23 mouse cellular contexts compared by ENCODE assay signal in the genomic region with DNA sequence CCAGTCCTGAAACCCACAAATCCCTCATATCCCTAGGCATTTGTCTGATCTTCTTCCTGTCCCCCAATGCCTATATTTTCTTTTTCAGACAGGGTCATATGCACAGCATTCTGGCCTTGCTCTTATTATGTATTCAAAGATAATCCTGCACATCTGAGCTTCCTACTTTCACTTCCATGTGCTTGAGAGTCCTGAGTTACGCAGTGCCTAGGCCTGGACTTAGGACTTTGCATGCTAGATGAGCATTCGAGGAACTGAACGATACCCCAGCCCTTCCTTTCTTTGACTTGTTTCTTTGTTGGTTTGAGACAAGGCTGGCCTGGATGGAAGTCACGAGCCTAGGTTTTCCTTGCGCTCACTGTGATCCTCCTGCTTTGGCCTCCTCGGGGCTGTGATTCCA. TPM values are rescaled to one million over a fixed set of nuclear protein-coding genes. Genes with fewer than 3 reads are reported as not detected.
DNase-seq lines count a peak whose midpoint lies in the region; ATAC-seq and TF ChIP-seq lines count a peak whose summit lies in the region.
"Had no signal": no experiment of that assay in that cellular context is flagged by ENCODE, and none has a peak within 500 bp of the region (broad histone marks: within the 10 kb centered on the region; RNA-seq: fewer than 3 reads in every experiment).

No protein-coding gene starts in this region.

- dilution Hi-C loops in CH12.LX (cut with MboI; ENCODE audit: extremely low pct_ligation_motif_present, extremely low pct_unique_long_range_greater_than_20kb, low sequenced_read_pairs), result no loop called here

- no peaks in the 10 kb centered on the region for H3K9me3 ChIP-seq in CH12.LX (replicated peaks; ENCODE audit: low read length)
- H3K9me3 ChIP-seq: G1E had no signal

- H3K27ac ChIP-seq in CH12.LX (ENCODE audit: insufficient read depth, low read depth), result no peak overlapping the region
- H3K27ac ChIP-seq in cerebellum, adult 2 months (ENCODE audit: insufficient read depth, low read length), result no peak overlapping the region

- no peak for TF ChIP-seq CTCF in CH12.LX (conservative IDR thresholded peaks at IDR 0.05 in 1 of 2, IDR thresholded peaks at IDR 0.05 in 1 of 2; ENCODE audit: low read depth in 2 of 2, low read length in 2 of 2)
- no peak for TF ChIP-seq CTCF in cerebellum, adult 2 months (IDR thresholded peaks at IDR 0.05; ENCODE audit: borderline replicate concordance, insufficient read depth, low read depth, low read length)

- TF ChIP-seq EP300 in CH12.LX (IDR thresholded peaks at IDR 0.05; ENCODE audit: low read length), result no peak

- no peak for TF ChIP-seq RAD21 in CH12.LX (IDR thresholded peaks at IDR 0.05; ENCODE audit: low read depth, low read length)

- H3K4me2 ChIP-seq in CH12.LX (ENCODE audit: insufficient read depth, low read depth, poor library complexity, severe bottlenecking), result no peak overlapping the region

- no peak overlapping the region for H3K9ac ChIP-seq in CH12.LX (ENCODE audit: insufficient read depth, low read depth)

- TF ChIP-seq POLR2A in CH12.LX (IDR thresholded peaks at IDR 0.05; ENCODE audit: low read depth, low read length), result no peak
- no peak for TF ChIP-seq POLR2A in cerebellum, adult 2 months (IDR thresholded peaks at IDR 0.05; ENCODE audit: borderline replicate concordance, insufficient read depth, low read length)

- WGBS in cerebellum, adult 2 months, result 92% methylated on average over 6 of the region's 6 CpGs

- ATAC-seq in granulocyte monocyte progenitor cell, adult 5-6 weeks (replicated peaks; ENCODE audit: poor library complexity, severe bottlenecking), result peak; percentile 73
- ATAC-seq in megakaryocyte, adult 5-6 weeks (ENCODE audit: poor library complexity, severe bottlenecking), result peak; percentile 59; the same call in 1 of the 2 replicates
- peak; percentile 46; the same call in 1 of the 2 replicates for ATAC-seq in megakaryocyte progenitor cell, adult 5-6 weeks (replicated peaks; ENCODE audit: poor library complexity)
- ATAC-seq: activated CD4-positive, CD25-positive, alpha-beta regulatory T cell, adult 4 months; CD4-positive, CD25-positive, alpha-beta regulatory T cell, adult 4 months; Patski had no signal

- no peaks in the 10 kb centered on the region for H3K36me3 ChIP-seq in CH12.LX (replicated peaks in 1 of 2; ENCODE audit: control insufficient read depth in 1 of 2, insufficient read depth in 1 of 2, low read length in 1 of 2)
- H3K36me3 ChIP-seq: G1E had no signal

- no peak overlapping the region for H3K4me3 ChIP-seq in CH12.LX (replicated peaks in 1 of 3; ENCODE audit: low read depth in 2 of 3, low read length in 2 of 3, poor library complexity in 1 of 3)
- H3K4me3 ChIP-seq in cerebellum, adult 2 months (replicated peaks; ENCODE audit: insufficient read depth, low read depth, low read length), result no peak overlapping the region

- H3K79me2 ChIP-seq in CH12.LX (replicated peaks; ENCODE audit: control insufficient read depth, extremely low read depth, insufficient read depth, poor library complexity, severe bottlenecking), result no peaks in the 10 kb centered on the region

- H3K27me3 ChIP-seq in CH12.LX (replicated peaks), result no peaks in the 10 kb centered on the region
- no peaks in the 10 kb centered on the region for H3K27me3 ChIP-seq in cerebellum, adult 2 months (ENCODE audit: control insufficient read depth, insufficient read depth, low read length)

- in situ Hi-C loops in CH12.LX (cut with MboI; ENCODE audit: low pct_ligation_motif_present, low pct_unique_long_range_greater_than_20kb, low sequenced_read_pairs), result no loop called here

- peak; percentile 1 for DNase-seq in CH12.LX (ENCODE audit: extremely low read depth)
- DNase-seq in cerebellum, adult 2 months, result no peak
- no peak for DNase-seq in lung, adult 18-20 months
- DNase-seq in spleen, adult 12 weeks (ENCODE audit: low spot score), result no peak
- no peak for DNase-seq in cerebellum, adult 11-12 months
- DNase-seq: adrenal gland, adult 2 months; adrenal gland, adult 8-10 months; adrenal gland, postnatal 10 days; adrenal gland, postnatal 14 days; adrenal gland, postnatal 25 days; adrenal gland, postnatal 36 days; B cell, adult 2 months; cerebellum, adult 11 months; cerebellum, adult 18-20 months; cerebellum, adult 8-10 months had no signal

- H3K4me1 ChIP-seq in CH12.LX (ENCODE audit: control insufficient read depth in 1 of 2, insufficient read depth in 2 of 2), result peaks cover 0 to 4% of the 10 kb centered on the region in 2 experiments; a peak in 2 of 4 replicates
- H3K4me1 ChIP-seq in cerebellum, adult 2 months (ENCODE audit: control insufficient read depth, insufficient read depth, low read length), result no peaks in the 10 kb centered on the region

TF ChIP-seq in CH12.LX, 34 proteins besides CTCF, POLR2A, EP300 and RAD21:
- TF ChIP-seq SMC3 (IDR thresholded peaks at IDR 0.05; ENCODE audit: low read depth, low read length) (no peak), UBTF (IDR thresholded peaks at IDR 0.05; ENCODE audit: low read depth, low read length) (no peak), SIN3A (IDR thresholded peaks at IDR 0.05; ENCODE audit: low read length) (no peak), BHLHE40 (IDR thresholded peaks at IDR 0.05; ENCODE audit: low read depth, low read length) (no peak), JUND (conservative IDR thresholded peaks at IDR 0.05; ENCODE audit: low read depth, low read length) (no peak), MEF2A (IDR thresholded peaks at IDR 0.05; ENCODE audit: borderline replicate concordance, low read depth, low read length) (no peak), TBP (conservative IDR thresholded peaks at IDR 0.05; ENCODE audit: low read depth, low read length) (no peak), CHD1 (IDR thresholded peaks at IDR 0.05; ENCODE audit: low read depth, low read length) (no peak)

RNA-seq across cellular contexts. Expression of a gene that starts 39.0 kb away (rescaled TPM):
- total RNA-seq in CH12.LX (2012; rRNA removed), result not detected in 2 replicates
- total RNA-seq in CH12.LX (2014; rRNA removed), result not detected in 2 replicates
- not detected in 2 replicates for polyA plus RNA-seq in CH12.LX (2012; ENCODE audit: insufficient read length, low read depth)
- not detected in 2 replicates for total RNA-seq in granulocyte monocyte progenitor cell, adult 5-6 weeks (2014; fragmentation: Nextera tagmentation)
- total RNA-seq in granulocyte monocyte progenitor cell, adult 5-6 weeks (2017), result not detected in 2 replicates
- total RNA-seq in megakaryocyte, adult 5-6 weeks (2015), result 0.21 TPM in 1 of 2 replicates, not detected in the other
- total RNA-seq in megakaryocyte, adult 5-6 weeks (2017), result 1.4 TPM in 1 of 2 replicates, not detected in the other
- total RNA-seq in megakaryocyte progenitor cell, adult 5-6 weeks (2015), result 0.34 and 0.72 TPM in 2 replicates
- 0.44 TPM in 1 of 2 replicates, not detected in the other for total RNA-seq in megakaryocyte progenitor cell, adult 5-6 weeks (2017)
- polyA plus RNA-seq in cerebellum, adult 2 months (2012; rRNA removed), result 174 and 191 TPM in 2 replicates
- total RNA-seq: MEL had no signal
- polyA plus RNA-seq: activated CD4-positive, CD25-positive, alpha-beta regulatory T cell, adult 4 months; CD4-positive, CD25-positive, alpha-beta regulatory T cell, adult 4 months; G1E had no signal
